Mouse (Mus musculus) adrenal gland, adult 8-10 months (tissue): ENCODE measurements around the gene Dock11. TPM values are rescaled to one million over a fixed set of nuclear protein-coding genes. Genes with fewer than 3 reads are reported as not detected.

Experiments used
- DNase-seq: peaks from one replicate; pipeline ENCODE4 v3.0.0; 2022
- total RNA-seq, 4 experiments: library from RNA; stranded (reverse); gene quantifications; 2 replicates each; pipeline ENCODE4 v1.2.4; 2022

Dock11 gene
- total RNA-seq, 4 experiments from 2014 or later = 5.7 to 12.1 (median 7.7) TPM

DNA sequence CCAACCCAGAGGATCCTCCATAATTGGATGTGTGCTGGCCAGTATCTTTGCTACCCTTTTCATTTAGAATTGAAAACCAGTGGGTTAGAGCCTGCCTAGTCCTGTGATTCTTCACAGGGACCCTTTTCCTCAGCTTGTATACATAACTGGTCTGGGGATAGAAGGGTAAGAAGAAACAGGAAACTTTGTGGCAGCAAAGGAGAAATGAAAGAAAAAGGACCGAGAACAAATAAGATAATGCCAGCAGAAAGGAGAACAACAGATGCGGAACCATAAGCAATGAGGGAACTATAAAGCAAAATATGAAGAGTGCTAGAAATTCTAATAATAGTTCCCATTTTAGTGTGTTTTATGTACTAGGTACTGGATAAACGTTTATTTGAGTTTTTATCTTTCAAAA lies 212.7 kb downstream of the Dock11 start:
- DNase-seq = no peak

DNA sequence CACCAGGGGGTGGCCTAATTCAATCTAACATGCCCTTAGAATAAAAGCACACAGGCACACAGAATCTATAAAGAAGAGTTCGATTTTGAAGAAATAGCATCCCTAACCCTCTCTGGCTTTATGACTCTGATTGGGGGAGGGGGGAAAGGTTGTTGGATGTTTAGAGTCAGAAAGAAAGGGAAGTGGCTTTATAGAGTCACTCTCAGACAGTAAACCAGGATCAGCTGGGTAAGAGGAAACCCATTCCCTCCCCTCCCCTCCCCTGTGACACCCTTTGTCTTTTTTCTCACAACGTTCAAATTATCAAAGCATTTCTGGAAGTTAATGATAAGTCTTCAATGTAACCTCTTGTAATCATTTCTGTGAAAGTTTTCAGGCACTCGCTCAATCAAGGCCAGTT lies 220.0 kb downstream of the Dock11 start:
- DNase-seq = no peak

DNA sequence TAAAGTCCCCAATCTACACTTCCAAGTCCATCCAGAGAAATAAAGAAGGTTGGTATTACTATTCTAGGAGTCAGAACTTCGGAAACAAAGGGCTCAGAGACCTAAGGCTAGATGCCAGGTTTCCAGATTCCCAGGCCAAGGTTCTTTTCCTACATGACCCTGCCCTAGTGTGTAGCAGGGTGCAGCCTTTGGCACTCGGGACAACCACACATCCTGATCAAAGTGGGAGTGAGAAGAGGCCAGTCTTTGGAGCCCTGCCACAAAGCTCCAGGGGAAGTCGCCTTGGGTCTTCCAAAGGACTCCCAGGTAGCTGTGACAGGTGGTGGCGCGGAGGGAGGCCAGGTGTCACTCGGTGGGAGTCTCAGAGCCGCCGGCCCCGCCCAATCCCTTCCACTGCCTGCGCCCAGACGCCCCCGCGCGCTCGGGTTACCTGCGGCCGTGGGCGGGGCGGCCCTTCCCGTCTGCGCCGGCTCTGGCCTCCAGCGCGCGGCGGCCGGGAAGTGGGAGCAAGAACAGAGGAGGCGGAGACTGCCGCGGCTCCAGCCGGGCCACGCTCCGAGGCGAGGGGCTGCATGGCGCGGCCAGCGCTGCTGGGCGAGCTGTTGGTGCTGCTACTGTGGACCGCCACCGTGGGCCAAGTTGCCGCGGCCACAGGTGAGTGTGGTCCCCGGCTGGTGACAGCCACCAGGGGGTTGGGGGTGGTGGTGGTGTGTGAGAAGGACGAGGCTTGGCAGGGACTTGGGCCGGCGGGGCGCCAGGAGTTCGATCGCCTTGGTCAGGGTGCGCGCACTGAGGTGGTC lies 223.2 kb downstream of the Dock11 start, which contains the start of gene Il13ra1:
TSS of gene Il13ra1 (plus strand) at position 489 of the 800 bp plus-strand sequence.
- peak; percentile 4 for DNase-seq

DNA sequence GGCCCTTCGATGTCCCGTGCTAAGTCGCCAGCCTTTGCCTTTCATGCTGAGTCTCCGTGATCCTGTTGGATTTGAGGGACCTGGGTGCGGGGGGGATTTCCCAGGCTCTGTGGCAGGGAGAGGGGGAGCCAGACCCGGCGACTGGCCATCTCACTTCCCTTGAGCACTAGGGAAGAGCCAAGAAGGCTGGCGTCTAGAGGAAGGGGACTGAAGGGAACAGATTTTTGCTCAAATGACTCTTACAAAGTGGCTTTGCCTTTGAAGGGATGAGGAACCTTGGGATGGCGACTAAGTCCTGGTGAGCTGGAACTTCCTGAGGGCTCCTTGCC lies 223.8 kb downstream of the Dock11 start:
- DNase-seq = no peak

DNA sequence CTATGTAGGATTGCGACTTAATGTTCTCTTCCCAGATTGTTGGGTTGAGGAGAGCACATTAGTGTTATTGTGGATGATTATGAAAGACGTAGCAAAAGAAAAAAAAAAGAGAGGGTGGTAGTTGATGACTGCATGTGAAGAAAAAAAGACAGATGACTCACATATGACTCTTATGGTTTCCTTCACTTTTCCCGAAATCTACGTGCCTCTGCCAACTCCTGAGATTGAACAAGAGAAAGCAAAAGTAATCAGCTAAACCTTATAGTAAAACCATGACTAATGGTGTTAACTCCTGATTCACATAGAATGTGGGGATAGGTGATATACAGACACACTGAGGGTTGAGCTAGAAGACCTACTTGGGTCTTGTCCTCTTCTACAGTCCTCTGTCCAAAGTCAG lies 226.5 kb downstream of the Dock11 start:
- DNase-seq = no peak

Other genes starting within 250 kb of the Dock11 start
- gene Il13ra1, start 223.3 kb downstream of the Dock11 start, total RNA-seq = 10 to 100 TPM in 2 of 4 experiments, 1 to 10 TPM in 2; 6.6 to 13.5 (median 10.2) TPM